Mouse (Mus musculus) layer of hippocampus, adult 9-10 months (tissue): ENCODE results near the gene Olfr746.

Experiments used
- DNase-seq: peaks from one replicate; pipeline ENCODE4 v3.0.0; 2022; ENCODE audit warnings: low spot score

The Olfr746 gene

DNA sequence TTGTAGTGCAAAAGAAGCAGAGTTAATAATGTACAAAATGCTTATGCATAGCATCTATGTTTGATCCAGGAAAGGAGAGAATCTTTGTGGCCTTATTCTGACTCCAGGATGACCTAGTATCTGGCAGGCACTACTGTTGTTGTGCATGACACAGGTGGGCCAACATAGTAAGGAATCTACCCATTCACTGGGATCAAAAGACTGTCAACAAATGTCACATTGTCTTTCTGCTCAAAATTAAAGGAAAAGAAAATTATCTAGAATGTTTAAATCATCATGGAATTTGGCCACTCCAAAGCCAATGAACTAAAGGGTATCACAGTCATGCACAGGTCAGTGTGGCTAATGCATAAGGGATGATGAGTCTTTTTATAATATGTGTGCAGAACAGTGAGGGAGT, at the start of gene Olfr746:
TSS of gene Olfr746 (plus strand) at position 301 of the 400 bp plus-strand sequence.
- DNase-seq: no peak

DNA sequence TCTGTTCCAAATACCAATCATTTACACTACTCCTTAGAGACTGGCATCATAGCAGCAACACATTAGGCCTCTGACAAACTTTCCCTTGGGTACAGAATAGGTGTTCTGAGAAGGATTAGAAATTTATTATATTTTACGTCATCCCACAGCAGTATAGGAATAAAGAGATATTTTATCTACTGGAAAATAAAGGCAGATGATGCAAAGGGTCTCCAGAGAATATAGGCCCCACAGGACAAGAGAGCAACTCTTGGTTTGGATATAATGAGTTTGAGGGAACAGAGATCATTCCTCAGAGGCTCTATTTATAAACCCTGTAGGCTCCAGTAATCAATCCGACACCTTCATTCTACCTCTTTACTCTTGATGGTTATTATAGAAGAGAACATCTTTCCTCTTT, 32.3 kb upstream of the Olfr746 start, which contains the start of gene Olfr744:
TSS of gene Olfr744 (plus strand) at position 301 of the 400 bp plus-strand sequence.
- no peak for DNase-seq

DNA sequence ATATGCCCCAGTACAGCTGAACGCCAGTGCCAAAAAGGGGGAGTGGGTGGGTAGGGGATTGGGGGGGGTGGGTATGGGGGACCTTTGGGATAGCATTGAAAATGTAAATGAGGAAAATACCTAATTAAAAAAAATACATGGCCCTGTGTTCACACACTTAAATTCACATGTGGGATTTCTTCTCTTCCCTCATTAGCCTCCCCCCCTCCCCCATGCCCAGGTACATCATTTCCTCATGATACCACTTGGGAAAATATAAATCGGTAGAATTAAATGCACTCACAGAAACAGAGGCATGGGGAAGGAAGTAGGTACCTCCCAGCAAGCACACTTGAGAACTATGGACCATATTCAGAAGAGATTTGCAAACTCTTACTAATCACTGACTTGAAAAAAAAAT, 7.8 kb upstream of the Olfr746 start, which contains the start of gene Olfr745:
TSS of gene Olfr745 (plus strand) at position 301 of the 400 bp plus-strand sequence.
- DNase-seq: no peak

DNA sequence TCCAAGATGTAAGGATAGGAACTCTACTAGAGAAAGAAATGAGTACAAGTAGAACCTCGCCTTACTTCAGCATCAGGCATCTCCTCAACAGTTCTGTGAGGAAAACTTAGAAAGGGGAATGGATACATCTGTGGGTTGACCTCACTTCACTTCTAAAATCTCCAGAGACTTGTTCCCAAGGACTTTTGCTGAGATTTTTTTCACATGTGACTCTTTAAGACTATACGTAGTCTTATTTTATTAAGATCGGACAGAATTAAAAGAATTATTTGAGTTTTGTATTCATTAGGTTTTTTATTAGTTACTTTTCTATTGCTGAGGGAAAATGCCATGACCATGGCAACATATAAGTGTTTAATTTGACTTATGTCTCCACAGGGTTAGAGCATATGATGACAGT, 46.2 kb downstream of the Olfr746 start, which contains the start of gene Olfr747:
TSS of gene Olfr747 (minus strand) at position 101 of the 400 bp plus-strand sequence.
- no peak for DNase-seq
